Mouse (Mus musculus) embryonic facial prominence, embryonic 11.5 days (tissue): ENCODE data around the gene Gm20388. TPM values are rescaled to one million over a fixed set of nuclear protein-coding genes. Genes with fewer than 3 reads are reported as not detected.

Source experiments
- ATAC-seq: fragments of 200-750 bp; cut with Nextera tagmentation; replicated peaks from 2 replicates; pipeline ENCODE4 v1.8.0; 2017; ENCODE audit warnings: low read depth; ENCODE audit not compliant: insufficient number of reproducible peaks, low FRiP score, low TSS enrichment
- DNase-seq: peaks from one replicate; pipeline ENCODE4 v3.0.0-alpha.2; 2015; ENCODE audit warnings: low spot score
- H3K27ac ChIP-seq: fragments of 300-500 bp; sonication (generic); replicated peaks from 2 replicates; pipeline ENCODE4 v1.5.1; 2014; ENCODE audit warnings: mild to moderate bottlenecking, low read depth, low read length, control low read depth
- H3K27me3 ChIP-seq: fragments of 300-500 bp; sonication (generic); 2 replicates; pipeline ENCODE4 v1.6.1; 2014; ENCODE audit warnings: mild to moderate bottlenecking, low read length, moderate library complexity, mixed read lengths; ENCODE audit not compliant: control insufficient read depth, insufficient read depth
- H3K36me3 ChIP-seq: fragments of 300-500 bp; sonication (generic); replicated peaks from 2 replicates; pipeline ENCODE4 v1.6.1; 2014; ENCODE audit warnings: low read depth, mild to moderate bottlenecking, low read length, moderate library complexity, mixed read lengths; ENCODE audit not compliant: control insufficient read depth, insufficient read depth
- H3K4me1 ChIP-seq: fragments of 300-500 bp; sonication (generic); 2 replicates; pipeline ENCODE4 v1.6.1; 2014; ENCODE audit warnings: low read length, mixed read lengths; ENCODE audit not compliant: control insufficient read depth, insufficient read depth
- H3K4me2 ChIP-seq: fragments of 300-500 bp; sonication (generic); 2 replicates; pipeline ENCODE4 v1.6.1; 2014; ENCODE audit warnings: low read depth, mild to moderate bottlenecking, control low read depth, low read length, moderate library complexity
- H3K4me3 ChIP-seq: fragments of 300-500 bp; sonication (generic); 2 replicates; pipeline ENCODE4 v1.5.1; 2014; ENCODE audit warnings: low read depth, low read length, control low read depth
- H3K9ac ChIP-seq: fragments of 300-500 bp; sonication (generic); replicated peaks from 2 replicates; pipeline ENCODE4 v1.6.1; 2014; ENCODE audit warnings: mild to moderate bottlenecking, control low read depth, low read length
- H3K9me3 ChIP-seq: fragments of 300-500 bp; sonication (generic); replicated peaks from 2 replicates; pipeline ENCODE4 v1.6.1; 2016; ENCODE audit warnings: mild to moderate bottlenecking, low read length, inconsistent platforms, mixed read lengths; ENCODE audit not compliant: control insufficient read depth
- WGBS: fragments of 180-500 bp; shearing (Covaris S2); extraction: QIAGEN DNeasy Blood & Tissue Kit; methylation state at CpG from one replicate; pipeline ENCODE4 v1.1.7; 2014; 5-methylcytosine and 5-hydroxymethylcytosine counted together
- polyA plus RNA-seq: library from polyadenylated mRNA; unstranded; fragments of >200 nt; fragmentation: Nextera tagmentation; extraction: Ambion mirVana; gene quantifications from 2 replicates; pipeline ENCODE4 v1.2.1, GENCODE M21; 2014

The Gm20388 gene
- polyA plus RNA-seq, 1 experiment from 2014 or later: 3.1 TPM

GRCm38 (mm10) chr8:122550995-122551264 is 2640.3 kb downstream of the Gm20388 start:
- Histone ChIP-seq H3K9me3 (no peaks in the 10 kb centered on the region), H3K27me3 (no peaks in the 10 kb centered on the region), H3K9ac (peak overlapping the region; percentile 91), H3K27ac (peak overlapping the region; percentile 67), H3K4me3 (peak overlapping the region; percentile 66), H3K4me1 (peaks cover 6% of the 10 kb centered on the region), H3K4me2 (peak overlapping the region; percentile 94), H3K36me3 (no peaks in the 10 kb centered on the region)
- ATAC-seq (no peak), DNase-seq (no peak)
- WGBS: under 1% methylated on average over 26 of the region's 43 CpGs

GRCm38 (mm10) chr8:122551265-122552051 is 2640.8 kb downstream of the Gm20388 start, which contains the start of gene Piezo1:
Piezo1 (minus strand) TSS chr8:122551329.
- Histone ChIP-seq H3K27ac (peak within 1 kb of the TSS; percentile 67), H3K4me1 (peaks cover 6% of the 10 kb centered on the region), H3K9me3 (no peaks in the 10 kb centered on the region), H3K36me3 (no peaks in the 10 kb centered on the region), H3K4me3 (peak within 1 kb of the TSS; percentile 66), H3K27me3 (no peaks in the 10 kb centered on the region), H3K9ac (peak within 1 kb of the TSS; percentile 91), H3K4me2 (peak within 1 kb of the TSS; percentile 94)
- peak; percentile 53; the same call in 1 of the 2 replicates for ATAC-seq
- 14% methylated on average over 45 of the region's 56 CpGs for WGBS
- peak; percentile 90 for DNase-seq

- Histone ChIP-seq H3K4me3 (no peak overlapping the region), H3K27ac (no peak overlapping the region), H3K9me3 (no peaks in the 10 kb centered on the region), H3K4me2 (no peak overlapping the region), H3K4me1 (peaks cover 6% of the 10 kb centered on the region), H3K36me3 (no peaks in the 10 kb centered on the region), H3K27me3 (no peaks in the 10 kb centered on the region), H3K9ac (no peak overlapping the region)
- ATAC-seq: no peak
- no peak for DNase-seq
- 88% methylated on average over 6 of the region's 6 CpGs for WGBS
Measured at GRCm38 (mm10) chr8:122554786-122555185, 2644.1 kb downstream of the Gm20388 start.

- Histone ChIP-seq H3K27me3 (no peaks in the 10 kb centered on the region), H3K4me3 (no peak overlapping the region), H3K4me1 (peaks cover 4% of the 10 kb centered on the region), H3K4me2 (no peak overlapping the region; the same call in 1 of the 2 replicates), H3K27ac (peak overlapping the region; percentile 62; the same call in 1 of the 2 replicates), H3K9me3 (no peaks in the 10 kb centered on the region), H3K9ac (peak overlapping the region; percentile 25; the same call in 1 of the 2 replicates), H3K36me3 (no peaks in the 10 kb centered on the region)
- WGBS: 66% methylated on average over 12 of the region's 12 CpGs
- ATAC-seq: no peak
- DNase-seq: no peak
Measured at GRCm38 (mm10) chr8:122556030-122557009, 2645.7 kb downstream of the Gm20388 start.

- no peak overlapping the region for H3K4me2 ChIP-seq
- H3K27ac ChIP-seq: no peak overlapping the region
Measured at GRCm38 (mm10) chr8:122557248-122558038, 2646.8 kb downstream of the Gm20388 start.

GRCm38 (mm10) chr8:122558671-122559349 is 2648.2 kb downstream of the Gm20388 start:
- Histone ChIP-seq H3K9me3 (no peaks in the 10 kb centered on the region), H3K4me3 (no peak overlapping the region), H3K9ac (no peak overlapping the region), H3K27ac (no peak overlapping the region), H3K36me3 (no peaks in the 10 kb centered on the region), H3K4me2 (no peak overlapping the region), H3K4me1 (no peaks in the 10 kb centered on the region; the same call in 1 of the 2 replicates), H3K27me3 (no peaks in the 10 kb centered on the region)
- WGBS: 21% methylated on average over 12 of the region's 12 CpGs
- DNase-seq (peak; percentile 32), ATAC-seq (no peak)

More at GRCm38 (mm10) chr8:122557248-122558038, 2646.8 kb downstream of the Gm20388 start:
- Histone ChIP-seq H3K9ac (0 out of 2 replicates have a peak overlapping the region, but pooled peaks have one; percentile 13), H3K27me3 (no peaks in the 10 kb centered on the region), H3K4me3 (no peak overlapping the region), H3K4me1 (no peaks in the 10 kb centered on the region; the same call in 1 of the 2 replicates), H3K36me3 (no peaks in the 10 kb centered on the region), H3K9me3 (no peaks in the 10 kb centered on the region)
- DNase-seq (peak; percentile 30), ATAC-seq (no peak)
- 50% methylated on average over 10 of the region's 10 CpGs for WGBS

- Histone ChIP-seq H3K9ac (no peak overlapping the region), H3K27ac (no peak overlapping the region), H3K4me1 (no peaks in the 10 kb centered on the region; the same call in 1 of the 2 replicates), H3K9me3 (no peaks in the 10 kb centered on the region), H3K4me3 (no peak overlapping the region), H3K4me2 (no peak overlapping the region), H3K27me3 (no peaks in the 10 kb centered on the region), H3K36me3 (no peaks in the 10 kb centered on the region)
- ATAC-seq (no peak), DNase-seq (no peak)
- 86% methylated on average over 5 of the region's 5 CpGs for WGBS
Measured at GRCm38 (mm10) chr8:122561199-122561598, 2650.6 kb downstream of the Gm20388 start.
